Mouse (Mus musculus) thymus, adult 2 months (tissue): ENCODE measurements around the gene Slc28a1. TPM values are rescaled to one million over a fixed set of nuclear protein-coding genes. Genes with fewer than 3 reads are reported as not detected.

Experiments
- DNase-seq: peaks from one replicate; pipeline ENCODE4 v3.0.0; 2021
- H3K27ac ChIP-seq: fragments of 200-500 bp; 2 replicates; pipeline ENCODE4 v1.5.1; 2012; ENCODE audit warnings: low read length, control low read depth; ENCODE audit not compliant: control insufficient read depth, insufficient read depth
- H3K27me3 ChIP-seq: fragments of 200-500 bp; 2 replicates; pipeline ENCODE4 v1.6.1; 2012; ENCODE audit warnings: mild to moderate bottlenecking, low read length, moderate library complexity, mixed read lengths; ENCODE audit not compliant: control insufficient read depth, insufficient read depth
- H3K36me3 ChIP-seq: fragments of 200-500 bp; 2 replicates; pipeline ENCODE4 v1.6.1; 2012; ENCODE audit warnings: mild to moderate bottlenecking, low read length, moderate library complexity; ENCODE audit not compliant: control insufficient read depth, insufficient read depth
- H3K4me1 ChIP-seq: fragments of 200-500 bp; replicated peaks from 2 replicates; pipeline ENCODE4 v1.6.1; 2012; ENCODE audit warnings: low read length; ENCODE audit not compliant: control insufficient read depth, insufficient read depth
- H3K4me3 ChIP-seq: fragments of 200-500 bp; 2 replicates; pipeline ENCODE4 v1.5.1; 2012; ENCODE audit warnings: mild to moderate bottlenecking, low read length, control low read depth, moderate library complexity; ENCODE audit not compliant: control insufficient read depth, insufficient read depth
- CTCF ChIP-seq: fragments of 200-500 bp; IDR thresholded peaks from 2 replicates; pipeline ENCODE4 v1.5.1; 2012; ENCODE audit warnings: mild to moderate bottlenecking, control low read depth, low read length, moderate library complexity, borderline replicate concordance; ENCODE audit not compliant: control insufficient read depth, poor library complexity, insufficient read depth; ENCODE audit errors: extremely low read depth
- POLR2A ChIP-seq: fragments of 200-500 bp; IDR thresholded peaks from 2 replicates; pipeline ENCODE4 v1.6.1; 2012; ENCODE audit warnings: mild to moderate bottlenecking, low read length, control low read depth, moderate library complexity; ENCODE audit not compliant: control insufficient read depth, poor library complexity, insufficient read depth; ENCODE audit errors: extremely low read depth
- WGBS: fragments of 180-500 bp; shearing (Covaris S2); methylation state at CpG from one replicate; pipeline ENCODE4 v1.1.7; 2018; 5-methylcytosine and 5-hydroxymethylcytosine counted together
- polyA plus RNA-seq: library from polyadenylated mRNA; depleted of rRNA; stranded (reverse); fragments of >200 nt; gene quantifications from 2 replicates; pipeline ENCODE4 v1.2.3, GENCODE M21; 2012

The Slc28a1 gene
- polyA plus RNA-seq, 1 experiment: 0.24 TPM

DNA sequence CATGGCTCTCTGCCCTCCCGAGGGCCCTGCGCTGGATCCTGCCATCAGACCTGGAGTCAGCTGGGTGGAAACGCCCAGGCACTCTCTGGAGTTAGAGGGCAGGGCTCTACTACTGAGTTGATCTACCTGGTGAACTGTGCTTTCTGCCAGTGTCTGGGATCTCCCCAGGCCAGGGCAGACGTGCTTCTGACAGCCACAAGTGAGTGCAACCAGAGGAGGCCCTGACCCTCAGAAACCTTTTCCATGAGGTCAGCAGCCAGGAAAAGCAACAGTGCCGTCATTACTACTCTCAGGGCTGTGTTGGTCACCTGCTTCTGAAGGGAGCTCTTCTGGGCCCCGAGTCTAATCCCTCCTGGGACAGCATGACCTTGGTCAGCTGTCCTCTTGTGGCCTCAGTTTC, 37.6 kb upstream of the Slc28a1 start:
- H3K27me3 ChIP-seq: no peaks in the 10 kb centered on the region
- no peaks in the 10 kb centered on the region for H3K36me3 ChIP-seq
- no peak overlapping the region for H3K4me3 ChIP-seq
- TF ChIP-seq POLR2A: no peak
- TF ChIP-seq CTCF: no peak
- H3K27ac ChIP-seq: no peak overlapping the region
- peaks cover 20% of the 10 kb centered on the region for H3K4me1 ChIP-seq
- DNase-seq: no peak
- 91% methylated on average over 6 of the region's 6 CpGs for WGBS

DNA sequence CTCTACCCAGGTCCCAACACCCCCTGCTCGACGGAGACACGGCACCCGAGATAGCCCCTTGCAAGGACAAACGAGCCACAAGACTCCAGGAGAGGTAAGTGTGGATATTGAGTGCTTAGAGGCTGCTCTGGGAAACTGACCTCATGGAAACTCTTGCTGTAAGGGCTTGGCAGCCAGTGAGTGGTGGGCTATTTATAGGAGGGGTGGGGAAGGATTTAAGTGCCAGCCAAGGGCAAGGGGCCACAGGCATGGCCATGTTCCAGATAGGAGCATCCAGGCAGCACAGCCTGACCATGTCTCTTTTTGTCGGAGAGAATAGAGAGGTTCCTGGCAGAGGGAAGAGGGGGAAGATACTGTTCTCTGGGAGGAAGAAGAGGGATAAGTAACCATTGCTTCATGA, 35.9 kb upstream of the Slc28a1 start:
- Histone ChIP-seq H3K27me3 (no peaks in the 10 kb centered on the region), H3K4me3 (no peak overlapping the region), H3K4me1 (peaks cover 20% of the 10 kb centered on the region), H3K27ac (no peak overlapping the region), H3K36me3 (no peaks in the 10 kb centered on the region)
- TF ChIP-seq CTCF (no peak), POLR2A (no peak)
- 95% methylated on average over 6 of the region's 6 CpGs for WGBS
- DNase-seq: no peak

DNA sequence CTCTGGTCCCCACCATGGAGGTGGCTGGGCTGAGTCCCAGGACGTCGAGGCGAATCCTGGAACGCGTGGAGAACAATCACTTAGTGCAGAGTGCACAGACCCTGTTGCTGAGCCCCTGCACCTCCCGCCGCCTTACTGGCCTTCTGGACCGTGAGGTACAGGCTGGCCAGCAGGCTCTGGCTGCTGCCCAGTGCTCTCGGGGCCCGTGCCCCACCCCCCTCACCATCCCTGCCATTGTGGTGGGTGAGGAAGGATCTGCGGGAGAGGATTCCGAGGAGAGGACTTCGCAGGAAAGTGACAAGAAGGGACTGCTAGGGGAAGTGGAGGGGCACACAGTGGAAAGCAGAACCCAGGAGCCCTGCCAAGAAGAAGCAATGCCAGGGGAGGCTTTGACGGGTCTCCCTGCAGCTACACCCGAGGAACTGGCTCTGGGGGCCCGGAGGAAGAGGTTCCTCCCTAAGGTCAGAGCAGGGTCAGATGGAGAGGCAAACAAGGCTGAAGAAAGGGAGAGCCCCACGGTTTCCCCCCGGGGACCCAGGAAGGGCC, 21.1 kb upstream of the Slc28a1 start:
- H3K27me3 ChIP-seq: no peaks in the 10 kb centered on the region
- H3K36me3 ChIP-seq: no peaks in the 10 kb centered on the region
- 73% methylated on average over 18 of the region's 18 CpGs for WGBS
- TF ChIP-seq POLR2A (no peak), CTCF (no peak)
- no peak overlapping the region for H3K4me3 ChIP-seq
- no peaks in the 10 kb centered on the region for H3K4me1 ChIP-seq
- DNase-seq: no peak
- H3K27ac ChIP-seq: no peak overlapping the region

DNA sequence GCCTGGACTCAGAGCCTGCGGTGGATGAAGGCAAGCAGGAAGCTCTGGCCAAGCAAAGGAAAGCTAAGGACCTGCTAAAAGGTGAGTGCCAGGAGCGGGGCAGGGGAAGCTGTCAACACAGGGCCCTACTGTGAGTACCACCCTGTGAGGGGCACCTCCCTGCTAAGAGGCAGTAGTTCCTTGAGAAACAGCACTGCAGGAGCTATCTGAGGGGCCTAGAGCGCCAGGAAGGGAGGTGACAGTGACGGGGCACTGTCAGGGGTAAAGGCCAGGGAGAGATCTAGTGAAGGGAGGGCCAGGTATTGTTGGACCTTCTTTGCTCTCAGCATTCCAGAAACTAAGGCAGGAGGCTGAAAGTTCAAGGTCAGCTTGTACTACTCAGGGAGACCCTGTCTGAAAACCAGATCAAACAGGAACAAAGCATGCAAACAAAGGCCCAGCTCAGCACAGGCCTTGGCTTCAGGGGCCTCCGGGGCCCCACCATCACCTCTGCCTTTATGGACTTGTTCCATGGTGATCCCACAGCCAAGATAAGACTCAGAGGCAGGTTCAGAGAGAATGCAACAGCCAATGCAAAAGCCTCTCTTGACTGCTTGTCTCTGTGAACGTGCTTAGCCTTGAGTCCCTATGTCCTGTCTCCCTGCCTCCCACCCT, 20.4 kb upstream of the Slc28a1 start:
- Histone ChIP-seq H3K36me3 (no peaks in the 10 kb centered on the region), H3K4me1 (no peaks in the 10 kb centered on the region), H3K27me3 (no peaks in the 10 kb centered on the region), H3K4me3 (no peak overlapping the region), H3K27ac (no peak overlapping the region)
- WGBS: 93% methylated on average over 6 of the region's 6 CpGs
- no peak for DNase-seq
- no peak for TF ChIP-seq POLR2A
- TF ChIP-seq CTCF: no peak

DNA sequence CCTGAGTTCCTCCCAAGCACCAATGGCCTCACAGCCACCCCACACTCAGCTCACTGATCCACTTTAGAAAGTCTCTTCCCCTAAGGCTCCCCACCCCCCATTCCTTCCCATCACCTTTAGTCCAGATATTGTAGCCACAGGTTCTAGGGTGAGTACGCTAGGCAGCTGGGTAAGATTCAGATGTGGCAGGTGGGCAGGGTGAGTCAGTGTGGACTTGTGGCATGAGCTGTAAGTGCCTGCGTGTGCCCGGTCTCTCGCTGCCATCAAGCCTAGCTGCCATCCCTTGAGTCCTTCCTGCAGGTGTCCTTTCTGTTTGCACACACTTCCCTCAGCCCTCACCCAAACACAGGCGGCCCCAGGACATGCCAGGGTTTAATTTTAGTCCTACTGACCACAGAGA, 14.3 kb upstream of the Slc28a1 start:
- H3K4me1 ChIP-seq: no peaks in the 10 kb centered on the region
- no peaks in the 10 kb centered on the region for H3K36me3 ChIP-seq
- H3K4me3 ChIP-seq: no peak overlapping the region
- DNase-seq: no peak
- WGBS: 50% methylated on average over 5 of the region's 5 CpGs
- no peaks in the 10 kb centered on the region for H3K27me3 ChIP-seq
- TF ChIP-seq CTCF (no peak), POLR2A (no peak)
- no peak overlapping the region for H3K27ac ChIP-seq

DNA sequence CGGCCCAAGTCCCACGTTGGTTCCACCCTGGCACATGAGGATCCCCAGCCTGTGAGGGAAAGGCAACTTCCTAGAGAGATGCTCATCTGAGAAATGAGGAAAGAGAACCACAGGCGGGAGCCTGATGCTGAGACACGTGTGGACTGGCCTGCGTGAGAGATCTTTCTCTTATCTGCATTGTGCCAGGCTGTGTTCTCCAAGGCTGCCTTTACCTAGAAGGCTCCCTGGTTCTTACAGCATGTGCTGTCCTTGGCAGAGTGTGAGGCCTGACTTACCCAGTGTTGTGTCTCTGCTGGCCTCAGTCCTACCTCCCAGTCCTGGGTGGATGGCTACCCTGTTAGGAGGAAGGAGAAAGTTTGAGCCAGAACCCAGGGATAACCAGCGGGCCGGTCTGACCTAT, 11.7 kb upstream of the Slc28a1 start:
- 96% methylated on average over 7 of the region's 7 CpGs for WGBS
- Histone ChIP-seq H3K36me3 (no peaks in the 10 kb centered on the region), H3K27ac (no peak overlapping the region)

DNA sequence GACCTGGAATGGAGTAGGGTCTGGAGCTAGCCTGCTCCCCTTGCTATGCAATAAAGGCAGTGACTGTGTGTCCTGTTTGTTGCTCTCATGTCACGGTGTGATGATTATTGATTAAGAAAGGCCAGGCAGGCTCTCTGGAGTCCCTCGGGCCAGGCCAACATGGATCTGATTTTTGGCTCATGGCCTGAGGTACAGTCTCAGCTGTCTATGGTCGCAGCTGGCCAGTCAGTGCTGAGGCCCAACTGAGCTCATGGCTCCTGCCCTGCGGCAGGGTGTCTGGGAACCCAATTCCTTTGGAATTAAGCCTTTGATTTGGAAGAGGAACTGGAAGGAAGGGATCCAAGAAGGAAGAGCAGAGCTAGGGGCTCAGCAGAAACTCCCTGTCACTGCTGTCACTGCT, 9.1 kb upstream of the Slc28a1 start:
- H3K4me3 ChIP-seq: no peak overlapping the region
- no peak for DNase-seq
- H3K27me3 ChIP-seq: no peaks in the 10 kb centered on the region
- H3K27ac ChIP-seq: no peak overlapping the region
- no peaks in the 10 kb centered on the region for H3K36me3 ChIP-seq
- 89% methylated on average over 4 of the region's 4 CpGs for WGBS
- H3K4me1 ChIP-seq: no peaks in the 10 kb centered on the region
- no peak for TF ChIP-seq POLR2A
- TF ChIP-seq CTCF: no peak

More for the DNA sequence above, 11.7 kb upstream of the Slc28a1 start:
- Histone ChIP-seq H3K27me3 (no peaks in the 10 kb centered on the region), H3K4me3 (no peak overlapping the region), H3K4me1 (no peaks in the 10 kb centered on the region)
- no peak for TF ChIP-seq POLR2A
- no peak for TF ChIP-seq CTCF
- no peak for DNase-seq
